Mouse (Mus musculus) bone marrow macrophage, adult 2 months (primary cell): Measurements from ENCODE around the gene Atp2b1.

Experiments
- CTCF ChIP-seq: IDR thresholded peaks from 2 replicates; pipeline ENCODE4 v1.5.1; 2012; ENCODE audit warnings: low read depth, mild to moderate bottlenecking, low read length, moderate library complexity
- POLR2A ChIP-seq: IDR thresholded peaks from 2 replicates; pipeline ENCODE4 v1.6.1; 2012; ENCODE audit warnings: mild to moderate bottlenecking, low read depth, low read length, borderline replicate concordance

GRCm38 (mm10) chr10:98925081-98925480 lies 10.9 kb downstream of the Atp2b1 start:
- TF ChIP-seq CTCF: no peak
- no peak for TF ChIP-seq POLR2A
